Mouse (Mus musculus) MEL (cell line): ENCODE measurements around the gene Gfpt1. TPM values are rescaled to one million over a fixed set of nuclear protein-coding genes. Genes with fewer than 3 reads are reported as not detected.

Source experiments
- DNase-seq: peaks from one replicate; pipeline ENCODE4 v3.0.0; 2011; ENCODE audit warnings: low read depth, low spot score
- H3K27ac ChIP-seq: 2 replicates; pipeline ENCODE4 v1.5.1; 2012; ENCODE audit warnings: low read depth, mild to moderate bottlenecking, control low read depth, low read length, moderate library complexity; ENCODE audit not compliant: control insufficient read depth
- H3K27me3 ChIP-seq, 2 experiments: fragments of 150-350 bp in 1 of 2; sonication (generic) in 1 of 2; 2 replicates each; pipeline ENCODE4 v1.6.1; 2012; ENCODE audit warnings: low read length in 2 of 2, mild to moderate bottlenecking in 2 of 2, improper control_type of control experiment in 1 of 2, moderate library complexity in 1 of 2; ENCODE audit not compliant: insufficient read depth in 2 of 2, control insufficient read depth in 1 of 2
- H3K36me3 ChIP-seq, 2 experiments: 2 replicates each; pipeline ENCODE4 v1.6.1; 2012 to 2014; ENCODE audit warnings: low read length in 2 of 2, improper control_type of control experiment in 1 of 2, inconsistent platforms in 1 of 2, mild to moderate bottlenecking in 1 of 2; ENCODE audit not compliant: insufficient read depth in 2 of 2, control insufficient read depth in 1 of 2
- H3K4me1 ChIP-seq, 2 experiments: fragments of 150-350 bp in 1 of 2; sonication (generic) in 1 of 2; 2 replicates each; pipeline ENCODE4 v1.6.1; 2012; ENCODE audit warnings: low read length in 2 of 2, improper control_type of control experiment in 1 of 2, mild to moderate bottlenecking in 1 of 2; ENCODE audit not compliant: insufficient read depth in 2 of 2, control insufficient read depth in 1 of 2
- H3K4me3 ChIP-seq, 2 experiments: fragments of 150-350 bp in 1 of 2; sonication (generic) in 1 of 2; 2 replicates each; pipeline ENCODE4 v1.5.1; 2012; ENCODE audit warnings: low read depth in 2 of 2, low read length in 2 of 2, mild to moderate bottlenecking in 2 of 2, moderate library complexity in 2 of 2, control low read depth in 1 of 2, improper control_type of control experiment in 1 of 2; ENCODE audit not compliant: control insufficient read depth in 1 of 2, insufficient read depth in 1 of 2
- H3K79me2 ChIP-seq: 2 replicates; pipeline ENCODE4 v1.6.1; 2012; ENCODE audit warnings: mild to moderate bottlenecking, low read length, moderate library complexity; ENCODE audit not compliant: control insufficient read depth, poor library complexity, insufficient read depth
- H3K9ac ChIP-seq: 2 replicates; pipeline ENCODE4 v1.6.1; 2012; ENCODE audit warnings: low read depth, mild to moderate bottlenecking, control low read depth, low read length, moderate library complexity; ENCODE audit not compliant: control insufficient read depth, poor library complexity, severe bottlenecking
- H3K9me3 ChIP-seq: fragments of 150-350 bp; sonication (generic); replicated peaks from 2 replicates; pipeline ENCODE4 v1.6.1; 2012; ENCODE audit warnings: mild to moderate bottlenecking, low read length, improper control_type of control experiment, moderate library complexity; ENCODE audit not compliant: insufficient read depth
- CTCF ChIP-seq, 3 experiments: IDR thresholded peaks in 2 of 3; conservative IDR thresholded peaks in 1 of 3; 2 replicates each; pipeline ENCODE4 v1.5.1; 2011 to 2012; ENCODE audit warnings: low read length in 3 of 3, low read depth in 2 of 3, mild to moderate bottlenecking in 2 of 3, improper control_type of control experiment in 1 of 3, inconsistent platforms in 1 of 3, mixed read lengths in 1 of 3, moderate library complexity in 1 of 3; ENCODE audit not compliant: control insufficient read depth in 1 of 3, insufficient read depth in 1 of 3, poor library complexity in 1 of 3, severe bottlenecking in 1 of 3
- EP300 ChIP-seq, 2 experiments: IDR thresholded peaks; 2 replicates each; pipeline ENCODE4 v1.6.1; 2011; ENCODE audit warnings: improper control_type of control experiment in 2 of 2, low read length in 2 of 2, low read depth in 1 of 2, mild to moderate bottlenecking in 1 of 2
- ETS1 ChIP-seq: IDR thresholded peaks from 2 replicates; pipeline ENCODE4 v1.6.1; 2012; ENCODE audit warnings: low read depth, mild to moderate bottlenecking, inconsistent platforms, low read length, improper control_type of control experiment, moderate library complexity
- GABPA ChIP-seq: IDR thresholded peaks from 2 replicates; pipeline ENCODE4 v1.6.1; 2012; ENCODE audit warnings: low read depth, mild to moderate bottlenecking, inconsistent platforms, low read length, improper control_type of control experiment, moderate library complexity
- HCFC1 ChIP-seq: IDR thresholded peaks from 2 replicates; pipeline ENCODE4 v1.6.1; 2012; ENCODE audit warnings: low read depth, mild to moderate bottlenecking, inconsistent platforms, low read length, improper control_type of control experiment, moderate library complexity
- KAT2A ChIP-seq: conservative IDR thresholded peaks from 2 replicates; pipeline ENCODE4 v1.6.1; 2012; ENCODE audit warnings: low read depth, low read length, improper control_type of control experiment, inconsistent platforms
- MAX ChIP-seq: IDR thresholded peaks from 2 replicates; pipeline ENCODE4 v1.6.1; 2011; ENCODE audit warnings: low read length, improper control_type of control experiment
- MEF2A ChIP-seq: IDR thresholded peaks from 2 replicates; pipeline ENCODE4 v1.6.1; 2014; ENCODE audit warnings: low read depth, mild to moderate bottlenecking, inconsistent platforms, low read length, improper control_type of control experiment; ENCODE audit not compliant: poor library complexity, insufficient replicate concordance, severe bottlenecking; ENCODE audit errors: extremely low read depth
- MXI1 ChIP-seq: IDR thresholded peaks from 2 replicates; pipeline ENCODE4 v1.6.1; 2011; ENCODE audit warnings: mild to moderate bottlenecking, low read depth, low read length, improper control_type of control experiment
- MYC ChIP-seq: IDR thresholded peaks from 2 replicates; pipeline ENCODE4 v1.6.1; 2011; ENCODE audit warnings: low read depth, mild to moderate bottlenecking, low read length, improper control_type of control experiment, moderate library complexity
- POLR2A ChIP-seq, 2 experiments: IDR thresholded peaks; 2 replicates each; pipeline ENCODE4 v1.6.1; 2011 to 2012; ENCODE audit warnings: low read length in 2 of 2, mild to moderate bottlenecking in 2 of 2, control low read depth in 1 of 2, improper control_type of control experiment in 1 of 2, low read depth in 1 of 2, moderate library complexity in 1 of 2; ENCODE audit not compliant: control insufficient read depth in 1 of 2, insufficient read depth in 1 of 2, poor library complexity in 1 of 2
- POLR2AphosphoS5 ChIP-seq: IDR thresholded peaks from 2 replicates; pipeline ENCODE4 v1.6.1; 2012; ENCODE audit warnings: low read depth, borderline replicate concordance, mild to moderate bottlenecking, inconsistent platforms, low read length, moderate library complexity, mixed read lengths
- RAD21 ChIP-seq: IDR thresholded peaks from 2 replicates; pipeline ENCODE4 v1.6.1; 2011; ENCODE audit warnings: mild to moderate bottlenecking, low read depth, low read length, improper control_type of control experiment
- SMC3 ChIP-seq: IDR thresholded peaks from 2 replicates; pipeline ENCODE4 v1.6.1; 2011; ENCODE audit warnings: low read depth, low read length, improper control_type of control experiment
- TBP ChIP-seq: IDR thresholded peaks from 2 replicates; pipeline ENCODE4 v1.8.0; 2011; ENCODE audit warnings: low read depth, low read length, improper control_type of control experiment
- USF1 ChIP-seq: IDR thresholded peaks from 2 replicates; pipeline ENCODE4 v1.6.1; 2014; ENCODE audit warnings: low read depth, mild to moderate bottlenecking, inconsistent platforms, low read length, improper control_type of control experiment, moderate library complexity
- USF2 ChIP-seq, 2 experiments: IDR thresholded peaks; 2 replicates each; pipeline ENCODE4 v1.6.1; 2011 to 2012; ENCODE audit warnings: improper control_type of control experiment in 2 of 2, low read length in 2 of 2, borderline replicate concordance in 1 of 2, inconsistent platforms in 1 of 2, low read depth in 1 of 2, mild to moderate bottlenecking in 1 of 2; ENCODE audit not compliant: insufficient read depth in 1 of 2
- ZC3H11A ChIP-seq: IDR thresholded peaks from 2 replicates; pipeline ENCODE4 v1.6.1; 2012; ENCODE audit warnings: low read depth, mild to moderate bottlenecking, inconsistent platforms, low read length, improper control_type of control experiment
- polyA plus RNA-seq, 2 experiments: library from polyadenylated mRNA; stranded (reverse) in 1 of 2; unstranded in 1 of 2; fragments of >175 nt in 1 of 2; fragments of >200 nt in 1 of 2; gene quantifications; 2 replicates each; pipeline versions ENCODE4 v1.2.1 to v1.2.4; 2012; ENCODE audit warnings: low replicate concordance in 2 of 2, low read depth in 1 of 2; ENCODE audit not compliant: insufficient read length in 2 of 2, insufficient read depth in 1 of 2, missing spikeins in 1 of 2
- total RNA-seq: library from RNA; depleted of rRNA; stranded (reverse); fragments of 300-350 nt; gene quantifications from 2 replicates; pipeline ENCODE4 v1.2.3, GENCODE M21; 2012

The Gfpt1 gene
- total and polyA plus RNA-seq, 3 experiments = 29.6 to 69.3 (median 33.5) TPM

DNA sequence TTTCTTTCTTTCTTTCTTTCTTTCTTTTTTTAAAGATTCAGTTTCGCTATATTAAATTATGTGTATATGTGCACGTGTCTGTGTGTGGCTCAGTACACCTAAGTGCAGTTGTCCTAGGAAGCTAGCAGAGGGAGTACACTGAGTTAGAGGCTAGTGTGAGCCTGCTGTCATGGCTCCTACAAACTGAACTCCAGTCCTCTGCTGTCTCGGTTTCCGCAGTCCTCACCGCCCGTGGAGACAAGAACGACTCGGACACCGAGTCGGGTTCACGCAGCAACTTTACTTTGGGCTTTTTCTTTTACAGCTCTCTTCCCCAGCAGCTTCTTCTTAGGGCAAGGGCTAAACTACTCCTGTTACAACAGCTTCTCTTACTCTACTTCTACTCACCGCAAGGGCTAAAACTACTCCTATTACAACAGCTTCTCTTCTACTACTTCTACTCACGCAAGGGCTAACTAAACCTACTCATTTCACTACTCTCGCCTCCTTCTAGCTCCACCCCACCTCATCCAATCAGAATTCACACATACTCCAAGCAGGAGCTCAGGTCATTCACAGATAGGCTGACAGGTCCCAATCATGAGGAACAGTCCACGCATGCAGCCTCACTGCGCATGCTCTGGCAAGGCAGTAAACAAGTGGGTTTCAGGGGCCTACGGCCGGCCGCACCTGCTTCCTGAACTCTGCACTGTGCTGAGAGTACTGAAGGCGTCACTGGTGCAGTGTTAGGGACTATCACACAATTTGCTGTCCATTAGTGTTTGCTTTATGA, 76.6 kb downstream of the Gfpt1 start:
- Histone ChIP-seq H3K9me3 (no peaks in the 10 kb centered on the region), H3K36me3 (no peaks in the 10 kb centered on the region)
- TF ChIP-seq POLR2AphosphoS5 = no peak
- TF ChIP-seq USF1 = no peak
- TF ChIP-seq POLR2A (IDR thresholded peaks at IDR 0.05; ENCODE audit: control insufficient read depth in 1 of 2, insufficient read depth in 1 of 2, low read depth in 1 of 2, low read length in 2 of 2, poor library complexity in 1 of 2) = no peak
- TF ChIP-seq, all 39 proteins: peak for 0
- no peak overlapping the region for H3K4me3 ChIP-seq
- no peaks in the 10 kb centered on the region for H3K4me1 ChIP-seq
- DNase-seq = no peak
- no peak overlapping the region for H3K27ac ChIP-seq
- H3K9ac ChIP-seq = no peak overlapping the region
- no peaks in the 10 kb centered on the region for H3K79me2 ChIP-seq
- peaks cover 10 to 21% of the 10 kb centered on the region in 2 experiments for H3K27me3 ChIP-seq

DNA sequence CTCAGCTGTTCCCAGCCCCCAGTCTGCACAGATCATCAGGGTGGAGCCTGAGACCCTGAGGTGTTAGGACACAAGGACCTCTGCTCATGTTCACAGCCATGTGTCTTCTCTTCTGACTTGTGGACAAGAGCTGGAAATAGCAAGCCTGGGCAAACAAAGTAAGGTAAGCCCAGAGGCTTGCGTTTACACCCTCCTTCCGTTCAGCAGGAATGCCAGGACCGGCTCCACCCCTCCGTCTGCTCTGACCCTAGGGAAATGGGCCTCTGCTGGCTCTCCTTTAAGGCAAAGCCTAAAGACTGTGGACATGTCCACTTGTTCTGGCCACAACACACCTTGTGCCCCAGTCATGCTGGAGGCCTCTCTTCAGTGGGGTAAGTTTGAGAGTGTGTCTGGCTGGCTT, 77.3 kb downstream of the Gfpt1 start:
- Histone ChIP-seq H3K27me3 (peaks cover 10 to 19% of the 10 kb centered on the region in 2 experiments), H3K4me1 (no peaks in the 10 kb centered on the region), H3K79me2 (no peaks in the 10 kb centered on the region), H3K9me3 (no peaks in the 10 kb centered on the region), H3K4me3 (no peak overlapping the region), H3K9ac (no peak overlapping the region), H3K27ac (no peak overlapping the region), H3K36me3 (no peaks in the 10 kb centered on the region)
- TF ChIP-seq USF2 (IDR thresholded peaks at IDR 0.05; ENCODE audit: borderline replicate concordance in 1 of 2, insufficient read depth in 1 of 2, low read depth in 1 of 2, low read length in 2 of 2) = no peak
- no peak for TF ChIP-seq HCFC1
- no peak for TF ChIP-seq MEF2A
- no peak for TF ChIP-seq MAX
- no peak for TF ChIP-seq TBP
- TF ChIP-seq EP300 (IDR thresholded peaks at IDR 0.05; ENCODE audit: low read depth in 1 of 2, low read length in 2 of 2) = no peak
- TF ChIP-seq POLR2A (IDR thresholded peaks at IDR 0.05; ENCODE audit: control insufficient read depth in 1 of 2, insufficient read depth in 1 of 2, low read depth in 1 of 2, low read length in 2 of 2, poor library complexity in 1 of 2) = no peak
- TF ChIP-seq KAT2A = no peak
- no peak for TF ChIP-seq ETS1
- DNase-seq = no peak

DNA sequence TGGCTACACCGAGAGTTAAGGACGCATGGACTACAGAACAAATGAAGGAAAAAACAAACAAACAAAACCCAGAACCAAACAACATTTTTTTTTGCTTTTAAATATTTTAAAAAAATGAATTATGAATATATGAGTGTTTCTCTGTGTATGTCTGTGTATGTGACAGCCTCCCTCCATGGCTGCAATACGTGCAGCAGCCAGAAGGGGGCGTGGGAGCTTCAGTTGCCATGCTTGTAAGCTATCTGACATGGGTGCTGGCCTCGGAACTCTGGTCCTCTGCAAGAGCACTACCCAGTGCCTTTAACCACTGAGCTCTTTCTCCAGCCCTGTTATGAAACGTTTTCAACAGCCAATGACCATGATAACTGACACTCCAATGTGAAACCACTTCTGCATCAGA, 78.0 kb downstream of the Gfpt1 start:
- Histone ChIP-seq H3K27ac (no peak overlapping the region), H3K27me3 (peaks cover 9 to 20% of the 10 kb centered on the region in 2 experiments), H3K9me3 (no peaks in the 10 kb centered on the region)
- peak; percentile 31 for DNase-seq
- TF ChIP-seq MXI1 (no peak), ZC3H11A (peak; percentile 21; the same call in 1 of the 2 replicates), RAD21 (peak; percentile 40), HCFC1 (no peak), SMC3 (peak; percentile 35), GABPA (no peak), MYC (no peak), CTCF (IDR thresholded peaks at IDR 0.05 in 2 of 3, conservative IDR thresholded peaks at IDR 0.05 in 1 of 3; ENCODE audit: control insufficient read depth in 1 of 3, insufficient read depth in 1 of 3, low read depth in 2 of 3, low read length in 3 of 3, poor library complexity in 1 of 3, severe bottlenecking in 1 of 3) (peak; percentile 52 to 64 (median 61))
- TF ChIP-seq, all 39 proteins: peak for 4
- Histone ChIP-seq H3K36me3 (no peaks in the 10 kb centered on the region), H3K4me1 (no peaks in the 10 kb centered on the region), H3K79me2 (no peaks in the 10 kb centered on the region), H3K9ac (no peak overlapping the region), H3K4me3 (no peak overlapping the region)
